Mouse (Mus musculus): ENCODE data around the gene Dctn2. TPM values are rescaled to one million over a fixed set of nuclear protein-coding genes. Genes with fewer than 3 reads are reported as not detected.
"Not testable (repeated sequence)": the region's sequence is repeated elsewhere in the genome, so short reads cannot be mapped to it uniquely, and the experiment has no call there.

Dctn2 gene
- total RNA-seq, 2 experiments from 2014 or later = 260 TPM

DNA sequence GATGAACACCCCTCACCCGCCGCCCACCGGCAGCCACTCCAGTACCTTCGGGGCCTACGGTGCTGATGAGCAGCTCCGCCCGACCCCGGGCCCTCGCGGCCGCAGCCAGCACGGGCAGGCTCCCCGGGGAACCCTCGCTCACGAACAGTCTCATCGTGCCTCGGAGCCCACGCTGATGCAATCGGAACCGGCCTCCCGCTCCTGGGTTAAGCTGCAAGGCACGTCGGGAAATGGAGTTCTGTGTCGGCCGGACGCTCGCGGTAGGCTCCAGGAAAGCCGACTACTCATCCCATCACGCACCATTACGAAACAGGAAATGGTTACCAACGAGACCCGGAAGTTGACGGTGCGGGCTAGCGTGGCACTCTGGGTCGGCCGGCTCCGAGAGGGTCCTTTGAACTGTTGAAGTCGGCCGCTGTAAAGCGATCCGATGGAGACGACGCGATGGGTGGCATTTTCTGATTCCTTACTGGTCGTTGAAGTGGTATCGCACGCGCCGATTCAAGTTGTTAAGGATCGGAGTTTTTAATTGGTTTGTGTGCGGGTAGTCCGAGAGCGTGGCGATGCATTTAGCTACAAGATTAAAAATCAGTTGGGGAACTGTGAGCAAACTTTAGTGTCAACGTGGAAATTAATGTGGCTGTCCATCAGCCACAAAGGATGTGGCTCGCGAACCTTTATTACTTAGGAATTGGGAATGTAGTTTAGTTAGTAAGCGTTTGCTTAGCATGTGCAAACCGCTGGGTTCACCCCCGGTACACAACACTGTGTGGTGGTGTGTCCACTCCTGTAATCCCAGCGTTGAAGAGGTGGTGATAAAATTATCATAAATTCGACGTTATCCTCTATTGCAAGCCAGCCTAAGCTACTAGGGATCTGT is 45.5 kb downstream of the Dctn2 start, which contains the start of gene Mars:
Mars (minus strand) TSS at position 311 of the 880 bp plus-strand sequence.
- DNase-seq (ENCODE audit: low spot score in 2 of 2) = peak; percentile 94 to 95

DNA sequence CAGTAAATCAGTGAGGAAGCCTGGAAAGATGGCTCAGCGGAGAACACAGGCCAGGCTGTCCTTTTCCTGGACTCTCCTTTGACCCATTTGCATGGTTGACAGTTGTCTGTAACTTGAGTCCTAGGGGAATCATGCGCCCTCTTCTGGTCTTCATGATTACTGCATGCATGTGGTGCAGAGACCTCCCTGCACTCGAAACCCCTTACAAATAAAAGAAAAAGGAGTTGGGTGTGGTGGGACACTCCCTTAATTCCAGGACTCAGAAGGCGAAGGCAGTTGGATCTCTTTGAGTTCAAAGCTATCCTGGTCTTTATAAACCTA is 46.1 kb downstream of the Dctn2 start:
- DNase-seq (ENCODE audit: low spot score in 2 of 2) = peak; percentile 64 to 73

GRCm38 (mm10) chr10:127312858-127313257 is 46.7 kb downstream of the Dctn2 start:
- DNase-seq (ENCODE audit: low spot score in 2 of 2) = no peak

- not testable (repeated sequence) for DNase-seq (ENCODE audit: low spot score in 2 of 2)
Measured at GRCm38 (mm10) chr10:127313516-127313915, 47.3 kb downstream of the Dctn2 start.

DNA sequence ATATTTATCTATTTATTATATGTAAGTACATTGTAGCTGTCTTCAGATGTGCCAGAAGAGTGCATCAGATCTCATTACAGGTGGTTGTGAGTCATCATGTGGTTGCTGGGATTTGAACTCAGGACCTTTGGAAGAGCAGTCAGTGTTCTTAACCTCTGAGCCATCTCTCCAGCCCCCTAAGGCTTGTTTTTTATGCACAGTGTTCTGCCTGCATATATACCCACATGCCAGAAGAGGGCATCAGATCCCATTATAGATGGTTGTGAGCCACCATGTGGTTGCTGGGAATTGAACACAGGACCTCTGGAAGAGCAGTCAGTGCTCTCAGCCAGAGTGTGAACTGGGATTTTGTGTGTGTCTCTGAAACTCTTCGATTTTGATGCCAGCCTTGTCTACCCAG is 48.8 kb downstream of the Dctn2 start:
- DNase-seq (ENCODE audit: low spot score in 2 of 2) = not testable (repeated sequence)

GRCm38 (mm10) chr10:127317277-127317676 is 51.1 kb downstream of the Dctn2 start:
- no peak for DNase-seq (ENCODE audit: low spot score in 2 of 2)

DNA sequence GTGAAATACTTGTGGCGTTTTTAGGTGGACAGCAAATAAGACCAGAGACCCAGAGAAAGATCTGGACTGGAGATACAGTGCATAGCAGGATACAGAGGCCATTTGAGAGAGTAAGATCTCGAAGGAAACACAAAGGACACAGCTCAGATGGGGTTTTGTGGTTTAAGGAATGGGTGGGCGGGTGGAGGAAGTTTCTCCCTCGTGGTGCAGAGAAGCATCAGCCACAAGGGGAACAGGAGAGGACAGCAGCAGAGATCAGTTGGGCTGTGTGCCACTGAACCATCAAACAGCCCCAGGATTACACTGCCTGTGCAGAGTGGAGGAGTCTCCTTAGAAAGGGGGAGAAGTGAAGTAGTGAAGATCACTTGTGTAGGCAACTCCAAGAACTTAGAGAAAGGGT is 51.8 kb downstream of the Dctn2 start:
- no peak for DNase-seq (ENCODE audit: low spot score in 2 of 2)

DNA sequence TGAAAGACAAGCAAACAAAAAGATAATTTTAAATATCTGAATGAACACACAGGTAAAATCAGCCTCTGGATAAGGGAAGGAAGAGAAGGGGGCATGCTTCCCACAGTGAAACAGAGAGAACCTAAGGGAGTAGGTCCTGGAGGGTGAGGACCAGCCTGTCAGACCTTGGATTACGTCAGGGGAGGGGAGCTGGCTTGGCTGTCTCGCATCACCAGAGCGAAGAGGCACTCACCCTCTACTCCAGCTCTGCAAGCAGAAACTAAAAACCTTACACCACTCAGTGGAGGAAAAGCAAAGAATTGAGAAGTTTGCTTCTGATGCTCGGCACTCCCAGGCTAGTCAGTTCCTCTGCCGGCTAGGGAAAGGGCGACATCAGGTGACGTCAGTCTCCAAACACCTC is 53.8 kb downstream of the Dctn2 start:
- DNase-seq (ENCODE audit: low spot score in 2 of 2) = no peak

GRCm38 (mm10) chr10:127321621-127322020 is 55.5 kb downstream of the Dctn2 start, which contains the start of gene Arhgap9:
Gene Arhgap9 (plus strand): TSS chr10:127321964.
- DNase-seq (ENCODE audit: low spot score in 2 of 2) = no peak

DNA sequence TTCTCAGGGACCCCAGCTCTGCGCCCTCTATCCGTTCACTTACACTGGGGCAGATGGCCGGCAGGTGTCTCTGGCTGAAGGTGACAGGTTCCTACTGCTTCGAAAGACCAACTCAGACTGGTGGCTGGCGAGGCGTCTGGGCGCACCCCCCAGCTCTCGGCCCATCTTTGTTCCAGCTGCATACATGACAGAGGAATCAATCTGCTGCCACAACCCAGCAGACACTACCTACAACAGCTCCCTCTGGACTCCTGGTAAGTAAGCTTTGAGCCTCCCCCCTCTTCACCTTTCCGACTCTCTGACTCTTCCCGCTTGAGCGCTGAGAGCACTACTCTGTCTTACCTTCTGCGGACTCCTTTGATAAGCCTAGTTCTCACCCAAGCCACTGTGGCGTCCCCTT is 56.0 kb downstream of the Dctn2 start:
- no peak for DNase-seq (ENCODE audit: low spot score in 2 of 2)

GRCm38 (mm10) chr10:127322669-127323068 is 56.5 kb downstream of the Dctn2 start:
- no peak for DNase-seq (ENCODE audit: low spot score in 2 of 2)

- no peak for DNase-seq (ENCODE audit: low spot score in 2 of 2)
Measured at GRCm38 (mm10) chr10:127323131-127323855, 57.1 kb downstream of the Dctn2 start.

DNA sequence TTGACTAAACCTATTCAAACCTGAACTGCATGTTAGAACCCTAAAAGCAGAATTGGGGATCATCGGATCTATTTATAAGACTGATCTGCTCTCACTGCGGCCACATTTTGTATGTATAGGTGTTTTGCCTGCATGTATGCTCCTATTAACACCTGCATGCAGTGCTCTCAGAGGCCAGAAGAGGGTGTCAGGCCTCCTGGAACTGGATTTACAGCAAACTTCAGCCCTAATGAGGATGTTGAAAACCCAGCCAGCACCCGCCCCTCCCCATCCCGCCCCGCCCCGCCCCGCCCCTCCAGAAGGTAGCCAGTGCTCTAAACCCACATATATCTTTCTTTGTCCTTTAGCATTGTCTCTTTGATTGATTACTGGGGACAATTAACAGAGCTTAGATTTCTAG is 58.3 kb downstream of the Dctn2 start:
- DNase-seq (ENCODE audit: low spot score in 2 of 2) = no peak

DNA sequence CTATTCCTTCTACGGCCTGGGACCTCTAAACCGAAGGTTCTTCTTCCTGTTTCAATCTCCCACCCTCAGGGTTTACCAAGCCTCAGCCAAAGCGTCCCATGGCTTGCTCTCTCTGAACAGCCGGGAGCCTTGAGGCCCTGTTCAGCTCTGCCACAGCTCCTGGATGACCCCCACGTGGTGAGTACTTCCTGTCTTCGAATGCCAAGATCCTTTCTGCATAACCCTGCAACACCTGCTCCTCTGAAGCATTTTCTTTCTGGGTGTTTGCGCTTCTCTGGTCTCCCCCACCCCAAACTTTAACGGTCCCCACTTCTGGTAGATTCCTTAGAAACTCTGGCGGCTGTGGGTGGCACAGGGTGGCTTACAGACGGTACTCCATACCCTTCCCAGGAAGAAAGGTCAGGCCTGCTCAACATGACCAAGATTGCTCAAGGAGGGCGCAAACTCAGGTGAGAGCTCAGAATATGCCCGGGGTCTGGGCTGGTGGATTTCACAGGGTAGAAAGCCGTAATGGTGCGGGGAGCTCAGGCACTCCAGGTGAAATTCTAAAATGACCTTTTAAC is 59.4 kb downstream of the Dctn2 start:
- no peak for DNase-seq (ENCODE audit: low spot score in 2 of 2)

GRCm38 (mm10) chr10:127326017-127326801 is 60.0 kb downstream of the Dctn2 start:
- no peak for DNase-seq (ENCODE audit: low spot score in 2 of 2)

DNA sequence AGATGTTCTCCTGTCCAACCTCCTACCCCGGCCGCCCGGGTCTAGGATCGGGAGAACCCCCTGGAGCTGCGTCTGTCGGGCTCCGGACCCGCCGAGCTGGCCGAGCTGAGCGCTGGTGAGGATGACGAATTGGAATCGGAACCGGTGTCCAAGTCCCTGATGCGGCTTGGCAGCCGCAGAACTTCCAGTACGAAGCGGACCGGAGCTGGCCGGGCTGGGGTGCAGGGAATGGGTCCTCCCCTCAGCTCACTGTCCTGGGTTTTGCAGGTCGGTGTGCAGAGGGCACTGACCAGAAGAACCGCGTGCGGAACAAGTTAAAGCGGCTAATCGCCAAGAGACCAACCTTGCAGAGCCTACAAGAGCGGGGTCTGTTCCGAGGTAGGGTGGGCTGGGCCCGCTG is 60.7 kb downstream of the Dctn2 start:
- DNase-seq (ENCODE audit: low spot score in 2 of 2) = no peak

- DNase-seq (ENCODE audit: low spot score in 2 of 2) = no peak
Measured at GRCm38 (mm10) chr10:127327461-127328145, 61.4 kb downstream of the Dctn2 start.

- no peak for DNase-seq (ENCODE audit: low spot score in 2 of 2)
Measured at GRCm38 (mm10) chr10:127330212-127330611, 64.0 kb downstream of the Dctn2 start.

All from left cerebral cortex, adult 18-20 months (tissue).